In the genomic region with DNA sequence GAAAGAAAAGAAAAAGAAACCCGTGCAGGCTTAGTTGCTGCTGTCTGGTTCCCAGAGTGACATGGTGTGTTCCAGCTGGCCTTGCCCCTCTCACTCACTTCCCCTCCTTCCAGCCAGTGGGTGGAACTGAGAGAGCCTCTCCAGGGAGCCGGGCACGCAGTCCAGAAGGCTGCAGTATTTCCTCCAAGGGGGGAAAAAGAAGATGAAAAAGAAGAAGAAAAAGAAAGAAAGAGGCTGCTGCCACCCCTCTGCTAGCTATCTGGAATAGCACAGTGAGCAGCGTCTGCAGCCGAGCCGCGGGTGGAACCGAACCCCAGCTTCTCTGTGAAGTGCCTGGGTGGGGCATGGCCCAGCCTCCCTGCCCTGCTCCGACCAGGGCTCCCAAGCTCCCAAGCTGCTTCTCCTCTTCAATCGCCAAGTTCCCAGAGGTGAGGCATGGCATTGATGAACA, we compare ENCODE assay signal across 8 mouse cellular contexts.
DNase-seq lines count a peak whose midpoint lies in the region; ATAC-seq and TF ChIP-seq lines count a peak whose summit lies in the region.

No protein-coding gene starts in this region.

- intact Hi-C loops in heart, postnatal 25 days (cut with DNase I) = loop anchor here (5.0 kb wide), 1 partner anchor 60 kb away; no protein-coding TSS in a partner anchor
- intact Hi-C loops in left cerebral cortex, postnatal 25 days (cut with DNase I) = loop anchor here (5.0 kb wide), 1 partner anchor 1225 kb away; the partner anchor contains the start of gene Eomes

- H3K79me2 ChIP-seq in C2C12 (ENCODE audit: control insufficient read depth, insufficient read depth) = peaks cover 43% of the 10 kb centered on the region
- H3K79me2 ChIP-seq in macrophage (ENCODE audit: inconsistent target) = no peaks in the 10 kb centered on the region

- H3ac ChIP-seq in C2C12 (ENCODE audit: control insufficient read depth, insufficient read length, low read depth) = peak overlapping the region; percentile 57

- peak overlapping the region; percentile 35; the same call in 1 of the 2 replicates for H3K27ac ChIP-seq in forebrain, postnatal 0 days (ENCODE audit: low read depth, low read length)
- no peak overlapping the region for H3K27ac ChIP-seq in macrophage
- H3K27ac ChIP-seq in stomach, embryonic 14.5 days (ENCODE audit: low read length) = peak overlapping the region; percentile 93; the same call in 1 of the 2 replicates

- ATAC-seq in forebrain, postnatal 0 days = peak; percentile 66
- peak; percentile 79; the same call in 1 of the 2 replicates for ATAC-seq in stomach, embryonic 14.5 days (ENCODE audit: insufficient number of reproducible peaks, insufficient read depth, low FRiP score, low read depth)

- H3K9me3 ChIP-seq in forebrain, postnatal 0 days (ENCODE audit: low read length) = no peaks in the 10 kb centered on the region
- H3K9me3 ChIP-seq in stomach, embryonic 14.5 days (ENCODE audit: control insufficient read depth, low read depth, low read length) = no peaks in the 10 kb centered on the region

- peaks cover 13% of the 10 kb centered on the region; the same call in 1 of the 2 replicates for H3K4me1 ChIP-seq in forebrain, postnatal 0 days (ENCODE audit: insufficient read depth)
- H3K4me1 ChIP-seq in stomach, embryonic 14.5 days (ENCODE audit: control insufficient read depth, insufficient read depth, low read length) = peaks cover 14% of the 10 kb centered on the region

- H3K9ac ChIP-seq in forebrain, postnatal 0 days = peak overlapping the region; percentile 62
- peak overlapping the region; percentile 64 for H3K9ac ChIP-seq in stomach, embryonic 14.5 days (replicated peaks; ENCODE audit: low read depth, low read length)

- peaks cover 25% of the 10 kb centered on the region for H3K79me3 ChIP-seq in C2C12 (ENCODE audit: low read depth)

- peak; percentile 49 for DNase-seq in adrenal gland, postnatal 25 days
- DNase-seq in forebrain, postnatal 0 days = peak; percentile 43
- DNase-seq in heart, postnatal 25 days (ENCODE audit: low spot score) = peak; percentile 57
- peak; percentile 4 to 24 for DNase-seq in left cerebral cortex, postnatal 25 days (ENCODE audit: low spot score in 2 of 2)
- no peak for DNase-seq in spleen, adult 18-20 months

- TF ChIP-seq CTCF in C2C12 (IDR thresholded peaks at IDR 0.05; ENCODE audit: control insufficient read depth, insufficient read depth, insufficient read length) = no peak
- TF ChIP-seq CTCF in forebrain, postnatal 0 days (IDR thresholded peaks at IDR 0.05; ENCODE audit: low read depth) = no peak

- 3% methylated on average over 10 of the region's 10 CpGs for WGBS in forebrain, postnatal 0 days
- 6% methylated on average over 9 of the region's 10 CpGs for WGBS in macrophage (ENCODE audit: missing documents)
- under 1% methylated on average over 10 of the region's 10 CpGs for WGBS in stomach, embryonic 14.5 days

- H3K4me2 ChIP-seq in forebrain, postnatal 0 days (ENCODE audit: low read depth) = peak overlapping the region; percentile 83
- H3K4me2 ChIP-seq in stomach, embryonic 14.5 days (replicated peaks; ENCODE audit: low read depth, low read length) = peak overlapping the region; percentile 73

- H3K36me3 ChIP-seq in C2C12 (ENCODE audit: control insufficient read depth, insufficient read depth) (no peaks in the 10 kb centered on the region), macrophage (ENCODE audit: inconsistent target) (no peaks in the 10 kb centered on the region)
- no peaks in the 10 kb centered on the region for H3K36me3 ChIP-seq in forebrain, postnatal 0 days (ENCODE audit: insufficient read depth)
- no peaks in the 10 kb centered on the region for H3K36me3 ChIP-seq in stomach, embryonic 14.5 days (ENCODE audit: control insufficient read depth, insufficient read depth, low read length)

- H3K27me3 ChIP-seq in C2C12 (ENCODE audit: control insufficient read depth, insufficient read depth, insufficient read length) = no peaks in the 10 kb centered on the region
- H3K27me3 ChIP-seq in forebrain, postnatal 0 days (ENCODE audit: insufficient read depth, low read length) = no peaks in the 10 kb centered on the region
- no peaks in the 10 kb centered on the region for H3K27me3 ChIP-seq in stomach, embryonic 14.5 days (ENCODE audit: control insufficient read depth, insufficient read depth, low read length)

- peak overlapping the region; percentile 50 for H3K4me3 ChIP-seq in C2C12 (ENCODE audit: insufficient read depth, poor library complexity, severe bottlenecking)
- peak overlapping the region; percentile 49 for H3K4me3 ChIP-seq in forebrain, postnatal 0 days (ENCODE audit: low read depth, low read length)
- peak overlapping the region; percentile 1; the same call in 1 of the 2 replicates for H3K4me3 ChIP-seq in macrophage (ENCODE audit: inconsistent target)
- peak overlapping the region; percentile 49 for H3K4me3 ChIP-seq in stomach, embryonic 14.5 days (ENCODE audit: low read depth, low read length)

TF ChIP-seq in C2C12, 6 proteins besides CTCF, POLR2A, EP300 and RAD21:
- no peak for TF ChIP-seq FOSL1 (IDR thresholded peaks at IDR 0.05; ENCODE audit: insufficient read depth, low read length, poor library complexity, severe bottlenecking)
TF ChIP-seq in C2C12: peak in this region for 0.

Comparison
In these comparisons a context has a peak if more than half of its experiments do, and no peak if none do; other contexts are left out.
1. DNase-seq: peak in adrenal gland, postnatal 25 days (single experiment), forebrain, postnatal 0 days (single experiment), heart, postnatal 25 days (single experiment) and left cerebral cortex, postnatal 25 days (2 of 2); none in spleen, adult 18-20 months (0 of 2).
2. Peak in every context shown above with its lines, with median percentiles within 50 percentile points of each other: H3K4me3 ChIP-seq.